Mouse (Mus musculus): ENCODE data around the gene Pkn3.

- TF ChIP-seq POLR2A (IDR thresholded peaks at IDR 0.05; ENCODE audit: low read depth, low read length) (no peak), CTCF (IDR thresholded peaks at IDR 0.05; ENCODE audit: extremely low read depth, insufficient read length, insufficient replicate concordance, low read depth, low read length) (no peak)
Measured at GRCm38 (mm10) chr2:30119641-30120051, 42.2 kb downstream of the Pkn3 start.
